Mouse (Mus musculus) cerebellum, adult 2 months (tissue): ENCODE results near the gene Dync2li1.

ENCODE experiments used
- CTCF ChIP-seq: fragments of 200-500 bp; IDR thresholded peaks from 2 replicates; pipeline ENCODE4 v1.5.1; 2011; ENCODE audit warnings: low read depth, mild to moderate bottlenecking, control low read depth, low read length, moderate library complexity, borderline replicate concordance; ENCODE audit not compliant: insufficient read depth
- POLR2A ChIP-seq: fragments of 200-500 bp; IDR thresholded peaks from 2 replicates; pipeline ENCODE4 v1.6.1; 2011; ENCODE audit warnings: low read length, control low read depth, borderline replicate concordance; ENCODE audit not compliant: insufficient read depth

- TF ChIP-seq POLR2A = no peak
- TF ChIP-seq CTCF = no peak
These were observed 27.4 kb upstream of the Dync2li1 start for GRCm38 (mm10) chr17:84598928-84599327.
